Mouse (Mus musculus): ENCODE measurements around the gene Col26a1.

The Col26a1 gene

DNA sequence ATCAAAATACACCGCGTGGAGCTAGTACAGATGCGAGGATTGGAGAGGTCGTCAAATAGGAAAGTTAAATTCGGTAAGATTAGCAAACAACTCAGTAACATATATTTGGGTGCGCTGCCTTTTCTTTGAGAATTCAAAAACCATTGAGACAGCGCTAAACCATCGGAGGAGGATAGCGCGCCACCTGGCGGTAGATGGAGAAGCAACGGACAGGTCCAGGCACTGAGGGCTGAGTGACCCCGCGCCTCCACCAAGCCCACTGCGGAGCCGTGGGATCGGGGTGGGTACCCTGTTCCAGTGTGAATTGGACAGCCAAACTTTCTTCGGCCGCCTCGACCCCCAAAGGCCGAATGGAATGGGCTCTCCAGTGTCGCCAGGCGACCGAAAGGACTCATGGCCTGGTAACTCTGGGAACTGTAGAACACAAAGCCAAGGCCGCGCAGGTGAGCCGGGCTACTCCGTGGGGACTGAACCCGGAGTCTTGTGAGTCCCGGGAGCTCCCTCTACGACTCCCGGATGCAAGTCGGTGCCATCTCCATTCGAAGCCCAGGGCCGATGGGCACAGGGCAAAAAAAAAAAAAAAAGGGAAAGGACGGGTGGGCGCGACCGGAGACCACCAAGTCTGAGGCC, 1.5 kb downstream of the Col26a1 start:
- DNase-seq, result peak; percentile 52 to 82

DNA sequence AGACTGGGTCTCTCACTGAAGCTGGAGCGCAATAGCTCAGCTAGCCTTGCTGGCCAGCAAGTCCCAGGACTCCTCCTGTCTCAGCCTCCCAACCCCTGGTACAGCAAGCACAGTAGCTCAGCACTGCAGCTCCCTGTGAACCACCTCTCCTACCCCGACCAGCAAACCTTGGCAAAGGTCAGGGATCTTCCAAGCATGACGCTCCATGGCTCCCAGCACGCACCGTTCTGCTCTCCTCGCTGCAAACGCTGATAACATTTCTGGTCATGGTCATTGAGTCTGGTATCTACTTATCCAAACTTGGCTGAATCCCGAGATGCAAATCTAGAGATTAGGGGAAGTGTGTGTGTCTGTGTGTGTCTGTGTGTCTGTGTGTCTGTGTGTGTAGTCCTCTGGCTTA, 2.9 kb downstream of the Col26a1 start:
- no peak for DNase-seq

DNA sequence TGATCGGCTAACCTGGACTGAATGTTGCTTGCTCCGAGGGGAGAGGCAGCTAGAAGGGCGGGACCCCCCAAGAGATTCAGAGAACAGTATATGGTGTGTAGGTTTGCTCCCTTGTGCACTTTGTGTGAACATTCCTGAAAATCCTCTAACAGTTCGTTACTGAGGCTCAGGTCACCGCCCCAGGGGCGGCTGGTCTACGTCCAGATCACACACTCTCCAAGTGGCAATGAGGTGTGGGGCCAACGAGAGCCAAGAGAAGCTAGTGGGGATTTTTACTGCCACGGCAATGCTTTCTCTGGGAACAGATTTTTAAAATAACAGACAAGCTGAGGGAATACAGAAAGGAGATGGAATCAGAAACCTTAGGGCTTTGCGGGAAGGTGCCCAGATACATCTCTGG, 8.7 kb downstream of the Col26a1 start:
- no peak for DNase-seq

DNA sequence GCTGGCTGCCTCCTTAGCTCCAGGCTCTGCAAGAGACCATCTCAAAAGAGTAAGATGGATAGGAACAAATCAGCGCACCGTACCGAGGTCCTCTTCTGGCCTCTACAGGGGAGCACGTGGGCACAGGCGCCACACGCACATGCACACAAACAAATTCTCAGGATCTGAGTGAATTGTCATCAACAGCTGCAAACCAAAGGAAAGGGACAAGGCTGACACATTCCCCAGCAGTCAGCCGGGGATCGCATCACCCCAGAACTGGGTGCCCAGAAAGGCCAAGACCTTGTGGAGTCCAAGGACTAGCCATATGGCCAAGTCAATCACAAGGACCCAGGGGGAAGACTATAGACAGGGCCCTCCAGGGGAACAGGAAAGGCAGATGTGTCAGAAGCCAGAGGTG, 10.6 kb downstream of the Col26a1 start:
- no peak for DNase-seq

DNA sequence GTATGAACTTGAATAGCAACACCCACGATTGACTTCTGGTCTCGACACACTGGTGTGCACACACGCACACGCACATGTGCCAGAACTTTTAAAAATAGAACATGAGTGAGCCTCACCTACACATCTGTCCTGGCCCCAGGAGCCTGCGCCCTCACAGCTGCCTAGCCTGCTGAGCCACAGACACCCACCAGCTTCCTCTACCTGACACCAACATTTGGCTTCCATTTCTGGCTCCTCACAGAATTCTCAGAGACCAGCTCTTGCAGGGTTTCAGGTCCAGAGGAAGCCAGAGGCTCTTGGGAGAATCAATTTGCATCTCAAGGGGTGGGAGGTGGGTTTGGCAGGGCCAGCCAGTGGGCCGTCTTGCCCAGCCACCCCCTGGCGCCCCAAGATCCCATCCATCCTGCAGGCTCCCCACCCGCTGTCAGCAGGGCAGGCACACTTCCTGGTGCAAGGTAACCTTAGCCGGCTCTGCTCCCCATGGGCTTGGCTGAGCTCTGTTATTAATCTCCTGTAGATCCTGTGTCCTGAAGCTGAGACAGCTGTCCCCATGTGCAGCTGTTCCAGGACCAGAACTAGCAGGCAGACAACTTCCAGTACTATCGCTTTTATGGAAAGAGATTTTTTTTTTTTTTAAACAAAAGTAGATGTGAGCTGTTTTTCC, 13.4 kb downstream of the Col26a1 start:
- DNase-seq, result no peak

DNA sequence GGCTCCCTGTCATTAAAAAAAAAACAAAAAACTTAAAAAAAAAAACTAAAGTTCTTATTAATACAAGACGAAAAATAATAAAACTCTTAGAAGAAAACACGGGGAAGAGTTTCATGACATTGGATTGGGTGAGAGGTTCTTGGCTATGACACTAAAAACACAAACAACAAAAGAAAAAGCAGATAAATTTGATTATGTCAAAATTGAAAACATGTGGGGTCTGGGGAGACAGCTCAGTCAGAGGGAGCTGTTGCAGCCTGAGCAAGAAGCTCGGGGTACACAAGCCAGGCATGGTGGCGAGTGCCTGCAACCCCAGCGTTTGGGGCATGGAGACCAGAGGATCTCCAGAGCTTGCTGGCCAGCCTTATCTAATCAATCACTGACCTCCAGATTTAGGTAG, 15.3 kb downstream of the Col26a1 start:
- no peak for DNase-seq

DNA sequence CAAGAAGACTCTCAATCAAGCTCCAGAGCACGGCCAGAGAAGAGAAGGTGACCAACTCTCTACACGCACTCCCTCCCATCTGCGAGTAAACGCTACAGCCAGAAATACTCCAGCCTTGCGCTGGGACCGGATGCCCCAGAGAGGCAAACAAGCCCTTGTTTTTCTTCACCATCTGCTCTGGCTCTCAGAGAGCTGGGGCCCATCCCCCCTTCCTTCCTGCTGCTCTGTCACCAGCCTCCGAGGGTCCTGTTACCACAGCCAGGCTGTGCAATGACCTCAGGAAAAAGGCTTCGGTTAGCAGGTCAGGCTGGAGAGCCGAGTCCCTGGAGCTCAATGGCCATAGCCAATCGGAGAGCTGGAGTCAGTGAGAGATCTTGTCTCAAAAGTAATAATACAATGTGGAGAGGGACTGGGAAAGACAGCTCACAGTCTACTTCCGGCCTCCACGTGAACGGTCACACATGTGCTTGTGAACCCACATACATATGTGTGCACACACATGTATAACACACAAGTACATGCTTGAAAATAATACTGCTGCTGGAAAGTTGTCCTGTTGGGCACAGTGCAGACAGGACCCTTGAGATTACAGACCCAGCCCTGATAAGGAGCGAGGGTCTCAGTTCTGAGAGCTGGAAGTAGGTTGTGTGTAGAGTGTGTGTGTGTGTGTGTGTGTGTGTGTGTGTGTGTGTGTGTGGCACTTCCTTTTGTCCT, 18.9 kb downstream of the Col26a1 start:
- peak; percentile 64 to 65 for DNase-seq

DNA sequence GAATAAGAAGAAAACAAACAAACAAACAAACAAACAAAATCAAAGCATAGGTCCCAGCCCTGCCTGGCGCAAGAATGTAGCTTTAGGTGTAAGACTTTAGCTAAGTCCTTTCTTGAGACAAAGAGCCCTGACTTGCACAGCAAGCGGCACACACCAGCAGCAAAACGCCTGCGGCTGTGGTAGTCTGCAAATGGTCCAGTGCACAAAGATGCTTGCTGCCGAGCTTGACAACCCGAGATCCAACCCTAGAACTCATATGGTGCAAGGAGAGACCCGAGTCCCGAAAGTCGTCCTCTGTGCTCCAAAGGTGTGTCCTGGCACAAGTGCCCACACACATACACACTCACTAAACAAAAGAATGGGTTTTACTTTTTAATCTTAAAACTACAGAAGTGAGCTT, 19.7 kb downstream of the Col26a1 start:
- peak in 1 of 2 experiments; percentile 11 for DNase-seq

DNA sequence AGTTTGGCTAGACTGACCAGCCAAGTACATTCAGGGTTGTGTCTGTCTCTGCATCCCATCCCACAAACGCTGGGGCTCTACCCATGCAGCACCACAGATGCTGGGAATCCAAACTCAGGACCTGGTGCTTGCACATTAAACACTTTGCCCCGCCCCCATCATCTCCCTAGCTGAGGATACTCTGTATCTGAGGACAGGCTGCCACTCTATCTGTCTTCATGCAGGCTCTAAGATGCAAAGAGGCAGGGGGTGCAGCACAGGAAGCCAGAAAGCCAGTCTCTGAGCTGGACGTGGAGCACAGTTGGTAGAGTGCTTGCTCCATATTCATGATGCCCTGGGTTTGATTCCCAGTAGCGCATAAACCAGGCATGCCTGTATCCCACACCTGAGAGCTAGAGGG, 20.2 kb downstream of the Col26a1 start:
- no peak for DNase-seq

DNA sequence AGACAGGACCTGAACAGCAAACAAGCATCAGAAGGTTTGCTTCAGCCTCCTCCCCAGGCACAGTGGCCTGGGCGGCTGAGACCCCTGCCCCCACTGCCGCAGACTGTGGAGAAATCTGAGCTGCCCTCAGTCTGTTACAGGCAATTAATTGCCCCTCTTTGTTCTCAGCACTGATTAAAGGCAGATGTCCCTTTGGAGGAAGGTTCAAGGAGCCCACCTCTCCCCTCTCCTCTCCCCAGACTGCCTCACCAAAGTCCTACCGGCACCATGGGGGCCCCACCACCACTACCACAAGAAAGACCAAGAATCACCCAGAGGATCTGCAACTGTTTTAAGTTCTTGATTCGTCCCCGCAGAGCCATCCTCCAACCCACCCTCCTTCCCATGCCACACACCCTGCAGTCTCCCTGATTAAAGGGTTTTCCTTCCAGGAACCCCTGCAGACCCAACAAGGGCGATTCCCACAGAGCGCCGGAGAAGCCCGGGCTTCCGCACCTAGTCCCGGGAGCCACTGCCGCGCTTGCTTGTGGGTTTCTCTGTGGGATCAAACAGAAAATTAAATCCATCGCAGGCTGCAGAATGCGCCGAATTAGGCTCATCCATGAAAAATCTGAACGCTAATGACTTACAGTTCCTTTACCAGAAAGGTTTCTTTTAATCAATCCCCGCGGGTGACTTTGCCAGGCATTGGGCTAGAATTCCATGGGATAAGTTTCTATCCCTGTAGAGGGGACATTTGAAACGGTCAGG, 21.6 kb downstream of the Col26a1 start:
- DNase-seq, result no peak

DNA sequence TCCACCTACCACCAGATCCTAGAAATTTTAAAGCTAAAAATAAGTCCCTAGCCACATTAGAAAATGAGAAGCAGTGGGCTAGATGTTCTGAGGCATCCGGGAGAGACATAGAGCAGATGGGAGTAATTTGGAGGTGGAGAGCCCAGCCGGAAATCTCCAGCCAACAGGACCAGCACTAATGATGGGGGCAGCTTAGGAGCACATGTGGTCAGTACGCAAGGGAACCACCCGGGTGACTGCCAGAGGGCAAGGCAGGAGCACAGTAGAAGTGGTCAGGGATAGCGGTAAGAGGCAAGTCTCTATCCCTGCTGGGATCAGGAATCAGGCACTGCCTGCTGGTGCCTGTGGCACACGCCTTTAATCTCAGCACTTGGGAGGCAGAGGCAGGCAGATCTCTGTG, 32.3 kb downstream of the Col26a1 start:
- DNase-seq, result no peak

DNA sequence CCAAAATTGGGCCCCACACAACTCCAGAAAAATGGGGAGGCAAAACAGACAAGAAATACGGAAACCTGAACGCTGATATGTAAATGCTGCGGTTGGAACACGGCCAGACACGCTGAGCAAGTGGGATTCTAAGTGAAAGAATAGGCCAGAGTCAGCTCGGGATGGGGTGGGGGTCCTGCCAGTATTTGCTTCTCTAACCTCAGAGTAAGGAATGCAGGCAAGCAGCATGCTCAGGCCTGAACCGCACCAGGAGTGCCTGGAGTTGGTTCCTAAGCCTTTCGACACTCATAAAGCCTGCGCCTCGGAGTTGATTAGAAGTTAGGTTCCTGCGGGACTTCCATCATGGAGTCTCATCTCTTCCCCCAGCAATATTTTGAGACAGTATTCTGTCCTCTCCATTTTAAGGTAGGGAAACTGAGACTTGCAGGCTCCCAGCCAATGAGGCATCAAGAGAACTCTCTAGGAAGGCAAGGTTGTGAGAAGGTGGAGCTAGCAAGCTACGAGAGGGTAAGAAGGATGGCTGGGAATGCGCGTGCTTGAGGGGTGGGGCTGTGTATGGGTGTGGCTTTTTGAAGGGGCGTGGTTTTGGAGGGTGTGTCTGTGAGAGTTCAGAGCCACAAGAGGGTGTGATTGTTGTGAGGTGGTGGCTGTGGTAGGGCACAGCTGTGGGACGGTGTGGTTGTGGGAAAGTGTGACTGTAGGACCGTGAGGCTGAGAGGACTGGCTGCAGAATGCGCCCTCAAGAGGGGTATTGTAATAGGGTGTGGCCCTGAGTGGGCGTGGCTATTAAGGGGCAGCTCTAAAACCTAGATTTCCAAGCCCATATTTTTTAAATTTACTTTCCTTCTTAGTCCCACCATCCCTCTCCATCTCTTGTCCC, 36.4 kb downstream of the Col26a1 start:
- no peak for DNase-seq

DNA sequence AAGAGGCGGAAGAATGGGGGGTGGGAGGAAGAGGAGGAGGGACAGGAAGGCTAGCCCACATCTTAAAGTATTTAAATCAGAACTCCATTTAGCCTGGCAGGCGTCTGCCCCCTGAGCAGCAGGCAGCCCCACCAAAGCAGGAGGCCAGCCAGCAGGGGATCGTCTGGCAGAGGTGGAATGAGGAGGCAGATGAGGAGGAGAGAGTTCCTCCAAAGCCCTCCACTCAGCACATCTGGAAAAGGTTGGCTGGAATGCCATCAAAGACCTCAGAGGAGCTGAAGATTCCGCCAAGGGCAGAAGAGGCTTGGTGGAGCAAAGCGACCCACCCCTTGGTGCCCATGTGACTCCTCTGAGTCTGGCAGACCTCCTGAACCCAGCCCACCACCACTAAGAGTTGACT, 39.1 kb downstream of the Col26a1 start:
- no peak for DNase-seq

DNA sequence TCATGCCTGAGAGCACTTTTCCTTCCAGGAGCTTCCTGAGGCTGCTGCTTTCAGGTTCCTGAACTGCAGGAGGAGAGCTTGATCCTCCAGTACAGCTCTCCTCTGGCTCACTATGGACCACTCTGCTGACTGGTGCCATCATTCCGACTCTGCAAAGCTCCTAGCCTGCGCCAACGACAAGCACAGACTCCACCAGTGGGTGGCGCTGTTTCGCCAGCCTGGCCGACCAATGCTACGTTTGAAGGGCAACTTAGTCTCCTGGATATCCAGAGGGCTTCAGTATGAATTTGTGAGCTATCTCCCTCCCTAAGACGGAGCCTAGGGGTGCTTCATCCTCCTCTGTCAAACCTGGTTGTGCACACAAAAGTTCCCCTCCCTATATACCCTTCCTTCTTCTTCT, 43.0 kb downstream of the Col26a1 start:
- DNase-seq, result peak; percentile 15 to 56

DNA sequence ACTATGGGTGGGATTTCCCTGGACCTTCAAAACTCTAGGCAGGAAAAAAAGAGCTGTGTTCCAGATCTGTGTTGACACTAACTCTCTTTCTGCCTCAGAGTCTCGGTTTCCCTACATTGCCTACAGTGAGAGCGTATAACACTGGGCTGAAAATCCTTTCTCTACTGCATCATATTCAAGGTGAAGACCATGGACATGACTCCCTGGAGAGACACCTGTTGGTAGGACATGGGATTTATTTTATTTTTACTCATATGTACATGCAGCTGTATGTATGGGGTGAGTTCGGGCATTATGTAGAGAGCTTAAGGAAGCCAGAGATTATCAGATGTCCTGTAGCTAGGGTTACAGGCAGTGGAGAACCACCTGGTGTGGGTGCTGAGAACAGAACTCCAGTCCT, 50.0 kb downstream of the Col26a1 start:
- no peak for DNase-seq

DNA sequence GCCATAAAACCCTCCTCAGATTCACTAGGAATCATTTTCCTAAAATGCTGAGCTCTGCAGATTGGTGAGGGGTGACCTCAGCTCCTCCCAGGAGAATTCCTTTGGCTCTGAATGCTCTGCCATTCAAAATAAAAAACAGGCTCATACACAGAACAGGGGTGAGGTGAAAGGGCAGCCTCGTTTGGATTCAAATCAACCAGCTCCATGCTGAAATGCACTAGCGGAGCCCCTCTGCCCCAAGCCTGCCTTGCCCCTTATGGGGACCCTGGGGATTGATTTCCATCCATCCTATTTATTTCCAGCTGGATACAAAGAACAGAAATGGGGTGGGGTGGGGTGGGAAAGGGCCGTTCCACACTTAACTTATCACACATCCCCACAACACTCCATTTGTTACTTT, 52.9 kb downstream of the Col26a1 start:
- no peak for DNase-seq

DNA sequence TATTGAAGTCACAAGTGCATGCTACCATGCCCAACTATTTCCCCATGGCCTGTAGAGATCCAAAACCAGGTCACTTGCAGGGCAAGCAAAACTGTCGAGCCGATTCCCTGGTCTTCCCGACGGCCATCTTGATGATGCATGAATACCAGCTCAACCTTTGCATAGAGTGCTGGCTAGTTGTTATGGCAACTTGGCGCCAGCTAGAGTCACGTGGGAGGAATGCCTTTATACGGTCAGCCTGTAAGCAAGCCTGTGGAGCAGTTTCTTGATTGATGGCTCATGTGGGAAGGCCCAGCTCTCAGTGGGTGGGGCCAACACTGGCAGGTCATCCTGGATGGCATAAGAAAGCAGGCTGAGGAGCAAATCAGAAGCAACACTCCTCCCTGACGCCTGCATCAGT, 61.0 kb downstream of the Col26a1 start:
- no peak for DNase-seq

DNA sequence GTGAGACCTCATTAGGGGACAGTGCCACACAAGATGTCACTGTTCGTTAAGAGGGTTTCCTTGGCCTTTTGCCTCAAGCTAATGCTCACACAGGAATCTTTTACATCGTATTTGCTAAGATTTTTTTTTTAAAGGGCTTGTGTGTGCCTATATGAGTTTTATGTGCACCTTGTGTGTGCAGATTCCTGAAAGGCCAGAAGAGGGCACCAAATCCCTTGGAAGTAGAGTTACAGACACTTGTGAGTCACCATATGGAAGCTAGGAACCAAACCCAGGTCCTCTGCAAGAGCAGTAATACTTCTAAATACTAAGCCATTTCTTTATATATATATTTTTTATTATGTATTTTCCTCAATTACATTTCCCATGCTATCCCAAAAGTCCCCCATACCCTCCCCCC, 62.1 kb downstream of the Col26a1 start:
- no peak for DNase-seq

DNA sequence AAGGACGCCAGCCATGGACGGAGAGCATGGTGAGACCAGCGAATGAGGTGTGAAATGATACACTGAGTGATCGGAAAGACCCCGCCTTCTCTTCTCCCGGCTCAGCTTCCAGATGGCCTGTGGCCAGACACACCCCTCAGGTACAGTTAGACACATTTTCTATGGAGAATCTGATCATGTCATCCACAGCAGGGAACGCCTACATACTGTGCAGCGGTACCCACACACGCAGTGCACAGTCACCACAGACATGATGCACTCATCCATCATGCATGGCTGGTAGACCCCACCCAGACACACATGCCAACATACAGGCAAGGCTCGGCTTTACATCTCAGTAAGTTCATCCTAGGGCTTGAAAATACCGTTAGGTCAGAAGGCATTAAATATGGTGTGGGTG, 63.3 kb downstream of the Col26a1 start:
- DNase-seq, result no peak

DNA sequence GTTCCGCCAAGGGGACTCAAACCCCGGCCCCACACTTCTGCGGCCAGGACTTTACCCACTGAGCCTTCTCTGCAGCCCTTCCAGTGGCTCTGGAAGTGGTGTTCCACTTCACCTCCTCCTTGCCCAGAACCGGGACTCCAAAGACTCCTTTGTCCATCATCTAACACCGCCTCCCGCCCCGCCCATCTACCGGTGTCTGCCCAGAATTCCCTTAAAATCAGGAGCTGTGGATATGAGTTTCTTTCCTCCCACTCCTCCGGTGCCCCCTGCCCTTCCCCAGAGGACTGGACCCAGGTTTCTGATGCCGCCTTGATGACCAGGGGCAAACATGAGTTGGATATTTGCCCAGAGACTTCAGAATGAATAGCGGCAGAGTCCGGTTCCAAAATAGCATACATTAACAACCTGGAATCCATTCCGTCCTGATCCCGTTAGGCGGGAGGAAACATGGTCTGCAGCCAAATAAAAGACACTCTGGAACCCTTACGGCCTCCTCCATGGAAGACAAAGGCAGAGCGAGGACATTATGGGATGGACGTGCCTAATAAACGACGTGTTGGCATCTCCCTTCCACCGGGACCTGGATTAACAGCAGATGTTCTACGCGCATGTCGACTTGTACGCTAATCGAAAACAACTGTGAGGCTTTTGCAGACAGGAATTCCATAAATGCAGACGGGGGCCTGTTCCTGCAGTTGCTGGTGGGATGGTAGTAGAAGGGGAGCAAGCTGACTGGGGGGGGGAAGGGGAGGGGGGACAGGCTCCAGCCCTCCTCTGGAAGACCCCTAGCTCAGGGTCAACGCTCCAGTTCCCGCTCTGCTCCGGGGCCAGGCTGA, 72.3 kb downstream of the Col26a1 start:
- no peak for DNase-seq

DNA sequence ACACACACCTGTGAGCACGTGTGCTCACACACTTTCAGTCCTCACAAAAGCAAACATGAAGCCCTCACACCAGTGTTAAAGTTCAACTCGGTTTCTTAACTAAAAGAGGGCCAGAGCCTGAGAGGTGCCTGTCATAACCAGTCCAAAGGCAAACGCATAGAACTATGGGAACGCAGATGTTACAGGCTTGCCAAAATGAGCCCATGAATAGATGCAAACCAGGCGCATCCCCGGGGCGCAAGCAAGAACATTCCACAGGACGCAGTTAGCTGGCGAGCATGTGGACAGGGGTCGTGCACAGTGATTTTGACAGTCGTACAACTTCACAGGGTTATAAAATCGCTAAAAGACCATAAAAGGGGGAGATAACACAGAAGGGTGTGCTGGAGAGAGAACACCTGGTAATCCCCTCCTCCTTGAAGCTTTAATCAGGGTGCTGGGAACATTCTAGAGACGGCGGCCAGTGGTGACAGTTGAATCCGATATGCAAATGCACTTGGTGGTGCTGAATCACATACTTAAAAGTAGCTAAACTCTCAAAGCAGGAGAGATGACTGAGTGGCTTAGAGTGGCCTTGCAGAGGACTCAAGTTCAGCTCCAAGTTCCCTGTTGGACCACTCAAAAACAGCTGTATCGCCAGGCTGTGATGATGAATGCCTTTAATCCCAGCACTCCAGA, 76.5 kb downstream of the Col26a1 start:
- no peak for DNase-seq
